Mouse (Mus musculus) stomach, postnatal 0 days (tissue): ENCODE measurements around the gene Tmem151b. TPM values are rescaled to one million over a fixed set of nuclear protein-coding genes. Genes with fewer than 3 reads are reported as not detected.
A peak's percentile ranks its signal among the peaks of the same experiment; 100 is the strongest.

Source experiments
- ATAC-seq: fragments of 200-750 bp; cut with Nextera tagmentation; 2 replicates; pipeline ENCODE4 v1.8.0; 2017; ENCODE audit not compliant: low FRiP score, low TSS enrichment
- DNase-seq: peaks from one replicate; pipeline ENCODE4 v3.0.0-alpha.2; 2016; ENCODE audit warnings: low spot score
- H3K27ac ChIP-seq: fragments of 300-500 bp; sonication (generic); replicated peaks from 2 replicates; pipeline ENCODE4 v1.5.1; 2014; ENCODE audit warnings: mild to moderate bottlenecking, control low read depth
- H3K27me3 ChIP-seq: fragments of 300-500 bp; sonication (generic); 2 replicates; pipeline ENCODE4 v1.6.1; 2014; ENCODE audit warnings: low read length; ENCODE audit not compliant: control insufficient read depth, insufficient read depth
- H3K36me3 ChIP-seq: fragments of 300-500 bp; sonication (generic); 2 replicates; pipeline ENCODE4 v1.6.1; 2014; ENCODE audit warnings: low read length, mixed read lengths; ENCODE audit not compliant: control insufficient read depth, insufficient read depth
- H3K4me1 ChIP-seq: fragments of 300-500 bp; sonication (generic); replicated peaks from 2 replicates; pipeline ENCODE4 v1.6.1; 2014; ENCODE audit warnings: antibody characterized with exemption; ENCODE audit not compliant: control insufficient read depth, insufficient read depth
- H3K4me2 ChIP-seq: fragments of 300-500 bp; sonication (generic); replicated peaks from 2 replicates; pipeline ENCODE4 v1.6.1; 2014; ENCODE audit warnings: low read depth, mild to moderate bottlenecking, control low read depth, moderate library complexity
- H3K4me3 ChIP-seq: fragments of 300-500 bp; sonication (generic); 2 replicates; pipeline ENCODE4 v1.5.1; 2014; ENCODE audit warnings: low read depth, low read length, control low read depth
- H3K9ac ChIP-seq: fragments of 300-500 bp; sonication (generic); 2 replicates; pipeline ENCODE4 v1.6.1; 2014; ENCODE audit warnings: mild to moderate bottlenecking, low read length, control low read depth, mixed read lengths
- H3K9me3 ChIP-seq: fragments of 300-500 bp; sonication (generic); 2 replicates; pipeline ENCODE4 v1.6.1; 2016; ENCODE audit warnings: low read length; ENCODE audit not compliant: control insufficient read depth
- CTCF ChIP-seq: IDR thresholded peaks from 2 replicates; pipeline ENCODE4 v1.5.1; 2016; ENCODE audit warnings: antibody characterized with exemption, low read depth, mild to moderate bottlenecking, moderate library complexity
- EP300 ChIP-seq: optimal IDR thresholded peaks from 2 replicates; pipeline ENCODE3; 2016; ENCODE audit warnings: antibody characterized with exemption
- WGBS: fragments of 180-500 bp; shearing (Covaris S2); extraction: QIAGEN DNeasy Blood & Tissue Kit; methylation state at CpG from one replicate; pipeline ENCODE4 v1.1.7; 2014; 5-methylcytosine and 5-hydroxymethylcytosine counted together
- polyA plus RNA-seq: library from polyadenylated mRNA; unstranded; fragments of >200 nt; fragmentation: Nextera tagmentation; extraction: Ambion mirVana; gene quantifications from 2 replicates; pipeline ENCODE4 v1.2.1, GENCODE M21; 2015

Tmem151b gene
- polyA plus RNA-seq, 1 experiment from 2014 or later = 0.41 TPM

- Histone ChIP-seq H3K4me2 (no peak overlapping the region), H3K36me3 (peaks cover 6% of the 10 kb centered on the region), H3K9ac (0 out of 2 replicates have a peak overlapping the region, but pooled peaks have one; percentile 9), H3K9me3 (no peaks in the 10 kb centered on the region), H3K27me3 (no peaks in the 10 kb centered on the region), H3K27ac (peak overlapping the region; percentile 89), H3K4me1 (0 out of 2 replicates have a peak, but pooled peaks cover 5% of the 10 kb centered on the region), H3K4me3 (no peak overlapping the region)
- DNase-seq (no peak), ATAC-seq (no peak)
- no peak for TF ChIP-seq CTCF
- WGBS = 75% methylated on average over 23 of the region's 23 CpGs
Observed at GRCm38 (mm10) chr17:45585725-45586448, 36.4 kb upstream of the Tmem151b start.

- WGBS = 38% methylated on average over 14 of the region's 14 CpGs
- no peak overlapping the region for H3K4me3 ChIP-seq
- TF ChIP-seq EP300 (no peak), CTCF (peak; percentile 90)
- H3K4me2 ChIP-seq = no peak overlapping the region
- no peaks in the 10 kb centered on the region for H3K9me3 ChIP-seq
- H3K4me1 ChIP-seq = 0 out of 2 replicates have a peak, but pooled peaks cover 5% of the 10 kb centered on the region
- peak overlapping the region; percentile 41; the same call in 1 of the 2 replicates for H3K9ac ChIP-seq
- no peaks in the 10 kb centered on the region for H3K27me3 ChIP-seq
- peak; percentile 45; the same call in 1 of the 2 replicates for ATAC-seq
- peaks cover 6% of the 10 kb centered on the region for H3K36me3 ChIP-seq
- peak; percentile 77 for DNase-seq
- peak overlapping the region; percentile 89 for H3K27ac ChIP-seq
Observed at GRCm38 (mm10) chr17:45584939-45585678, 35.6 kb upstream of the Tmem151b start.

- WGBS = 43% methylated on average over 12 of the region's 12 CpGs
- no peaks in the 10 kb centered on the region; the same call in 1 of the 2 replicates for H3K36me3 ChIP-seq
- H3K27me3 ChIP-seq = no peaks in the 10 kb centered on the region
- no peaks in the 10 kb centered on the region for H3K9me3 ChIP-seq
- peak overlapping the region; percentile 5; the same call in 1 of the 2 replicates for H3K4me2 ChIP-seq
- H3K4me3 ChIP-seq = no peak overlapping the region
- peak overlapping the region; percentile 89 for H3K27ac ChIP-seq
- TF ChIP-seq EP300 (no peak), CTCF (0 out of 2 replicates have a peak, but pooled peaks have one; percentile 1)
- DNase-seq = no peak
- ATAC-seq = peak; percentile 14; the same call in 1 of the 2 replicates
- 0 out of 2 replicates have a peak, but pooled peaks cover 5% of the 10 kb centered on the region for H3K4me1 ChIP-seq
- peak overlapping the region; percentile 41 for H3K9ac ChIP-seq
Observed at GRCm38 (mm10) chr17:45584096-45584896, 34.8 kb upstream of the Tmem151b start.

GRCm38 (mm10) chr17:45582715-45583355, 33.4 kb upstream of the Tmem151b start:
- Histone ChIP-seq H3K9me3 (no peaks in the 10 kb centered on the region), H3K4me2 (no peak overlapping the region), H3K4me1 (0 out of 2 replicates have a peak, but pooled peaks cover 5% of the 10 kb centered on the region), H3K27me3 (no peaks in the 10 kb centered on the region), H3K9ac (no peak overlapping the region), H3K4me3 (no peak overlapping the region), H3K36me3 (no peaks in the 10 kb centered on the region), H3K27ac (0 out of 2 replicates have a peak overlapping the region, but pooled peaks have one; percentile 2)
- ATAC-seq = no peak
- no peak for DNase-seq
- WGBS = 55% methylated on average over 6 of the region's 6 CpGs
- TF ChIP-seq CTCF (peak; percentile 79), EP300 (no peak)

GRCm38 (mm10) chr17:45582188-45582587, 32.7 kb upstream of the Tmem151b start:
- no peaks in the 10 kb centered on the region for H3K27me3 ChIP-seq
- WGBS = 81% methylated on average over 6 of the region's 6 CpGs
- TF ChIP-seq EP300 = no peak
- no peak for TF ChIP-seq CTCF
- DNase-seq = no peak
- no peaks in the 10 kb centered on the region for H3K9me3 ChIP-seq
- H3K4me3 ChIP-seq = no peak overlapping the region
- H3K9ac ChIP-seq = no peak overlapping the region
- no peak overlapping the region for H3K27ac ChIP-seq
- 0 out of 2 replicates have a peak, but pooled peaks cover 5% of the 10 kb centered on the region for H3K4me1 ChIP-seq
- H3K36me3 ChIP-seq = no peaks in the 10 kb centered on the region
- ATAC-seq = no peak
- no peak overlapping the region for H3K4me2 ChIP-seq
